Comparison of ENCODE assay signal across 9 mouse cellular contexts in the genomic region with DNA sequence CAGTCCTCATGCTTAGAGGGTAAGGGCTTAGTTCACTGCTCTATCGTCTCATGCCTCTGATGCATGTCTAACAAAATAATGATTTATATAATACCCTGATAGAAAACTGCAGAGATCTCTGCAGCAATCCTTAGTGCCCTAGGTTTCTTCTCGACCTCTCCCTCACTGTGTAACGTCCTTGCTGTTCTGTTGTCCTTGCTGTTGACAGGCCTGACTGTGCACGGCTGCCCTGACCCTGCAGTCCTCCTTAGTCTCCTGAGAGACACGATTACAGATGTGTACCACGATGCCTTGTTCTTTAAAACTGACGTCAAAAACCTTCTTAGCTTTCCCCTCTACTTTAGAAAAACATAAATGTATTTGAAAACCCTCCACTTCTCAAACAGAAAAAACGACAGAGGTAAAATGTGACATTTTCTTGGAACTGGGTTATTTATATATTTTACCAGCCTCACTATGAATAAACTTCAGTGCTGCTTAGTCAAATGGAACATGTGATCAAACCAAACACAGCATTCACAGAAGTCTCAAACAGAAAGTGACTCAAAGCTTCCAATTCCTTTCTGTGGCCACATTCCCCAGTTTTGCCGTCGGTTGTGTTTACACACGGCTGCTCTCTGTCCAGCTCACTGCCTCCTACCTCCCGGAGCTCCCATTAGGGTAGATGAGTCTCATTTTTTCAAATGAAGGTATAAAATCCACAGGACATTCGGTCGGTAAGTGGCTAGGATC. TPM values are rescaled to one million over a fixed set of nuclear protein-coding genes. Genes with fewer than 3 reads are reported as not detected.
DNase-seq lines count a peak whose midpoint lies in the region; ATAC-seq and TF ChIP-seq lines count a peak whose summit lies in the region.
"Had no signal": no experiment of that assay in that cellular context is flagged by ENCODE, and none has a peak within 500 bp of the region (broad histone marks: within the 10 kb centered on the region; RNA-seq: fewer than 3 reads in every experiment).

No protein-coding gene starts in this region.

- no peaks in the 10 kb centered on the region for H3K27me3 ChIP-seq in kidney, postnatal 0 days (ENCODE audit: insufficient read depth, low read length)
- no peaks in the 10 kb centered on the region for H3K27me3 ChIP-seq in embryonic facial prominence, embryonic 15.5 days
- no peaks in the 10 kb centered on the region for H3K27me3 ChIP-seq in myocyte (ENCODE audit: control insufficient read depth, insufficient read depth, insufficient read length)

- ATAC-seq in kidney, postnatal 0 days (replicated peaks; ENCODE audit: low FRiP score, low read depth), result no peak; the same call in 1 of the 2 replicates
- ATAC-seq in embryonic facial prominence, embryonic 15.5 days (ENCODE audit: insufficient number of reproducible peaks, low FRiP score, low TSS enrichment, low read depth), result no peak
- ATAC-seq: midbrain, embryonic 16.5 days had no signal

- peaks cover 25% of the 10 kb centered on the region for H3K4me1 ChIP-seq in kidney, postnatal 0 days (replicated peaks; ENCODE audit: insufficient read depth, low read length)
- H3K4me1 ChIP-seq in embryonic facial prominence, embryonic 15.5 days, result peaks cover 23% of the 10 kb centered on the region

- no peak overlapping the region for H3ac ChIP-seq in myocyte (ENCODE audit: control insufficient read depth, insufficient read length)

- TF ChIP-seq CTCF in kidney, postnatal 0 days (IDR thresholded peaks at IDR 0.05; ENCODE audit: low read depth), result no peak

- 25% methylated on average over 14 of the region's 14 CpGs for WGBS in kidney, postnatal 0 days
- 63% methylated on average over 14 of the region's 14 CpGs for WGBS in embryonic facial prominence, embryonic 15.5 days

- no peak overlapping the region for H3K4me3 ChIP-seq in kidney, postnatal 0 days (replicated peaks; ENCODE audit: low read depth, low read length)
- H3K4me3 ChIP-seq in embryonic facial prominence, embryonic 15.5 days (replicated peaks), result no peak overlapping the region
- H3K4me3 ChIP-seq in myocyte, result no peak overlapping the region

- H3K79me2 ChIP-seq in myocyte (ENCODE audit: control insufficient read depth, insufficient read depth), result no peaks in the 10 kb centered on the region

- peak overlapping the region; percentile 40 for H3K4me2 ChIP-seq in kidney, postnatal 0 days (ENCODE audit: low read length)
- H3K4me2 ChIP-seq in embryonic facial prominence, embryonic 15.5 days (replicated peaks), result no peak overlapping the region
- H3K4me2 ChIP-seq in myocyte (ENCODE audit: low read depth), result no peak overlapping the region

- no peaks in the 10 kb centered on the region for H3K9me3 ChIP-seq in kidney, postnatal 0 days (replicated peaks; ENCODE audit: low read length)
- H3K9me3 ChIP-seq in embryonic facial prominence, embryonic 15.5 days (replicated peaks), result no peaks in the 10 kb centered on the region

- TF ChIP-seq POLR2A in myocyte (IDR thresholded peaks at IDR 0.05; ENCODE audit: insufficient read length, low read depth), result no peak

- H3K36me3 ChIP-seq in kidney, postnatal 0 days (ENCODE audit: insufficient read depth, low read length), result 0 out of 2 replicates have a peak, but pooled peaks cover 12% of the 10 kb centered on the region
- peaks cover 20% of the 10 kb centered on the region for H3K36me3 ChIP-seq in embryonic facial prominence, embryonic 15.5 days
- H3K36me3 ChIP-seq in myocyte (ENCODE audit: control insufficient read depth, insufficient read depth), result no peaks in the 10 kb centered on the region

- peak overlapping the region; percentile 75 for H3K27ac ChIP-seq in kidney, postnatal 0 days
- 0 out of 2 replicates have a peak overlapping the region, but pooled peaks have one; percentile 12 for H3K27ac ChIP-seq in embryonic facial prominence, embryonic 15.5 days (replicated peaks)

- DNase-seq in adrenal gland, adult 2 months, result peak; percentile 55
- DNase-seq in adrenal gland, postnatal 25 days, result no peak
- DNase-seq in kidney, postnatal 0 days (ENCODE audit: low spot score), result peak; percentile 43
- no peak for DNase-seq in kidney, adult 9 months
- DNase-seq in thymus, postnatal 4 days, result no peak
- DNase-seq in natural killer cell, adult 2 months (ENCODE audit: low spot score in 2 of 2), result no peak

- no peak overlapping the region for H3K9ac ChIP-seq in kidney, postnatal 0 days (ENCODE audit: low read depth, low read length)
- no peak overlapping the region for H3K9ac ChIP-seq in embryonic facial prominence, embryonic 15.5 days

TF ChIP-seq in myocyte, 11 proteins besides CTCF, POLR2A, EP300 and RAD21:
- TF ChIP-seq MYOD1 (IDR thresholded peaks at IDR 0.05; ENCODE audit: control insufficient read depth in 1 of 3, insufficient read length in 2 of 3, low read depth in 2 of 3) (no peak), TCF12 (IDR thresholded peaks at IDR 0.05; ENCODE audit: insufficient read depth, poor library complexity, severe bottlenecking) (no peak), USF1 (IDR thresholded peaks at IDR 0.05; ENCODE audit: low read depth) (peak; percentile 35)

RNA-seq across cellular contexts. Expression of a gene that starts 11.4 kb away (rescaled TPM):
- 100 to 1,000 TPM in 1 of 2 experiments, 10 to 100 TPM in 1; 81.8 to 102 TPM for total RNA-seq in adrenal gland, adult 2 months (2021)
- polyA plus RNA-seq in adrenal gland, adult 2 months (2012; rRNA removed), result 49.8 and 53.9 TPM in 2 replicates
- 93.9 and 106 TPM in 2 replicates for total RNA-seq in adrenal gland, postnatal 25 days (2021)
- polyA plus RNA-seq in kidney, postnatal 0 days (2015; fragmentation: Nextera tagmentation; extraction: Ambion mirVana), result 112 and 123 TPM in 2 replicates
- polyA plus RNA-seq in embryonic facial prominence, embryonic 15.5 days (2015; fragmentation: Nextera tagmentation; extraction: Ambion mirVana), result 152 and 154 TPM in 2 replicates
- polyA plus RNA-seq in myocyte (2012; fragmentation: generic; extraction: Trizol), result 9.0 TPM

RNA-seq across cellular contexts. Expression of a gene that starts 54.0 kb away (rescaled TPM):
- 10 to 100 TPM; 52.2 to 52.8 TPM for total RNA-seq in adrenal gland, adult 2 months (2021)
- 23.7 and 28.4 TPM in 2 replicates for polyA plus RNA-seq in adrenal gland, adult 2 months (2012; rRNA removed)
- 48.4 and 56.4 TPM in 2 replicates for total RNA-seq in adrenal gland, postnatal 25 days (2021)
- polyA plus RNA-seq in kidney, postnatal 0 days (2015; fragmentation: Nextera tagmentation; extraction: Ambion mirVana), result 72.1 and 74.2 TPM in 2 replicates
- 150 and 170 TPM in 2 replicates for polyA plus RNA-seq in embryonic facial prominence, embryonic 15.5 days (2015; fragmentation: Nextera tagmentation; extraction: Ambion mirVana)
- 24.5 TPM for polyA plus RNA-seq in myocyte (2012; fragmentation: generic; extraction: Trizol)

Comparison
In these comparisons a context has a peak if more than half of its experiments do, and no peak if none do; other contexts are left out.
1. DNase-seq: peak in adrenal gland, adult 2 months (single experiment) and kidney, postnatal 0 days (single experiment); none in adrenal gland, postnatal 25 days (single experiment), kidney, adult 9 months (single experiment), thymus, postnatal 4 days (single experiment) and natural killer cell, adult 2 months (0 of 2).